Mouse (Mus musculus): Measurements from ENCODE around the gene Ccdc136.
"Not testable (repeated sequence)": the region's sequence is repeated elsewhere in the genome, so short reads cannot be mapped to it uniquely, and the experiment has no call there.

Ccdc136 gene

DNA sequence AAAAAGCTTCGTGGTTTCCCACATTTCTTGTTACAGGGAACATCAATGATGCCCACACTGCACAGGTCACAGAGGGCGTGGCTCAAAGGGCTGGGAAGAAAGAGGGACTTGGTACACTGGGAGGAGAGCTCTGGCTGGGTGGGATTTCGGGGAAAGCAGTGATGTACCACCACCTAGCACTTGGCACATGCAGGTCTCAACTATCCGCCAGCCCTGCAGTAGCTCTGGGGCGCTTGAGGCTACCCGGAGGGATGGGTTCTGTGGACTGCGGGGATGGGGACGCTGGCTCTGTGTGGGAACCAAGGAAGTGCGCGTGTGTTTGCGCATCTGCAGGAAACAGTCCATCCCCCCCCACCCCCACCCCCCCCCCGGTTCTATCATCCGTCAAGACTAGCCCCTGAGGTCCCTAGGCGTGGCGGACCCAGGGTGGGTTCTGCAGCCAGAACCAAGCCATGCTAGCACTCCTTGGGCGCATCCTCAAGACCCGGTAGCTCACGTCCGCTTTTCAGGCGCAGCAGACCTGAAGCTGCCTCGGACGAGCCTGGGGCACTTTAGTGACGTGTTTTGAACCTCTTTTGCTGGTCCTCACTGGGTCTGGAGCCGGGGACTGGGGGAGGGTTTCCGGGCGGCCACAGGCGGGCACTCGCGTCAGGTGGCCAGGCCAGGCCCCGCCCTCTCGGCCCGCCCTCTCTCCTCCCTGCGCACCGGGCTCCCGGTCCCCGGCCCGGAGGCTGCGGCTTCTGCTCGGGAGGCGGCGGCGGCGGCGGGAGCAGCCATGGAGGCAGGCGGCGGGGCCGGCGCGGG, at the start of gene Ccdc136:
Ccdc136 (plus strand) TSS at position 400 of the 804 bp plus-strand sequence.
- DNase-seq (ENCODE audit: low read depth, low spot score): peak; percentile 50

- not testable (repeated sequence) for DNase-seq (ENCODE audit: low read depth, low spot score)
Observed at GRCm38 (mm10) chr6:29346512-29346911, 49.6 kb upstream of the Ccdc136 start.

- DNase-seq (ENCODE audit: low read depth, low spot score): no peak
Observed at GRCm38 (mm10) chr6:29347189-29347588, 48.9 kb upstream of the Ccdc136 start.

GRCm38 (mm10) chr6:29347665-29348370, 48.3 kb upstream of the Ccdc136 start, which contains the start of gene Calu:
Calu (plus strand) TSS chr6:29348069.
- DNase-seq (ENCODE audit: low read depth, low spot score): peak; percentile 99

- DNase-seq (ENCODE audit: low read depth, low spot score): no peak
Observed at GRCm38 (mm10) chr6:29348371-29348724, 47.8 kb upstream of the Ccdc136 start.

GRCm38 (mm10) chr6:29351613-29352012, 44.5 kb upstream of the Ccdc136 start:
- DNase-seq (ENCODE audit: low read depth, low spot score): no peak

DNA sequence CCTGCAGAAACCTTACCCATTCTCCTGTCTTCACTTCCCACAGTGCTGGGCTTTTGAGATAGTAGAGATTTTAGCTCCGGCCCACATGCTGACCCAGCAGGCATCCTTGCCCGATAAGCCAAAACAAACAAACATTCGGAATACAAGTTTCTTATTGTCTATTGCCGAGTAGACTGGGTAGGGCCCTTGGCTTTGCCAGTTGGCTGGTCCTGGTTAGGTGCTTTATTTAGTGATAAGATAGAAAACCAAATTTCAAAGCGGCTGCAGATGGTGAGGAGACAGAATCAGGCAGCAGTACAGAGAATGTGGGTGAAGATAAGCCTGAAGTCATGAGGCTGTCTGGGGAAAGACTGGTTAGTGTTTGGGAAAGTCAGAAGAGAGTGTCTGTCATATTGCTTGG, 43.3 kb upstream of the Ccdc136 start:
- no peak for DNase-seq (ENCODE audit: low read depth, low spot score)

- no peak for DNase-seq (ENCODE audit: low read depth, low spot score)
Observed at GRCm38 (mm10) chr6:29359386-29359785, 36.7 kb upstream of the Ccdc136 start.

- no peak for DNase-seq (ENCODE audit: low read depth, low spot score)
Observed at GRCm38 (mm10) chr6:29360211-29360610, 35.9 kb upstream of the Ccdc136 start.

DNA sequence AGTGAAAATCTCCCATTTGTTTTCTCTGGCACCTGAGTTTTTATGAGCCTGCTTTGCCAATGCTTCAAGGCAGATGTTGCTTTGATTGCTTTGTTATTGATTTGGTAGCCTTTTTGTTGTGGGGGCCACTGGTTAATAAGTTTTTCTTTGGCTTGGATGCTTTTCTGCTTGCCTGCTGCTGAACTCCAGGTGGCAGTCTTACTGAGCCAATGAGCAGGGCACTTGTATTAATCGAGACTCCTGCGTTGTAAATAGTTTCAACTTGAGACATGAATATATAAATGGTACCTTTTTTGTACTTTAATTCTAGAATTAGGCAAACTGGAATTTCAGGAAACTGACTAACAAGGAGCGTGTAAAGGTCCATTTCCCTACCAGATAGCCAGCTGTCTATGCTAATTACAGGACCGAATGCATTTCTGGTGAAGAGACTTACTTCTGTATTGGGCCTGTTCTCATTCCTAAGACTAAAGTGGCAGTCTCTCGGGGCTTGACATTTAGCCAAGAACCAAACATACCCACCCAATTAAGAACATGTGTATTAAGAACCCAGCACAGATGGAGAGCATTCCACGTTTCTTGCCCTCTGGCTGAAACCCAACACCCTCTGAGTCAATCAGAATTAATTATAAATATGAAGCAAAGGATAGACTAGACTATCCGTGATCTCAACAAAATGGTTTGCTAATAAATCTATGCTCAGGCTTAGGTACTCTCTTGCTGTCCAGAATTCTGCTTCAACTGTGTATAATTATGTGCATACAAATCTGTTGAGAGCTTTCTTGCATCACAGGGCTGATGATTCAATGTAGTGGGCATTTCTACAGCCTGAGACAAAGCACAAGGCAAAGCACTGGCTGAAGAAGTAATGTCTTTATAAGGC, 33.6 kb upstream of the Ccdc136 start:
- DNase-seq (ENCODE audit: low read depth, low spot score): no peak

- no peak for DNase-seq (ENCODE audit: low read depth, low spot score)
Observed at GRCm38 (mm10) chr6:29363129-29363515, 33.0 kb upstream of the Ccdc136 start.

DNA sequence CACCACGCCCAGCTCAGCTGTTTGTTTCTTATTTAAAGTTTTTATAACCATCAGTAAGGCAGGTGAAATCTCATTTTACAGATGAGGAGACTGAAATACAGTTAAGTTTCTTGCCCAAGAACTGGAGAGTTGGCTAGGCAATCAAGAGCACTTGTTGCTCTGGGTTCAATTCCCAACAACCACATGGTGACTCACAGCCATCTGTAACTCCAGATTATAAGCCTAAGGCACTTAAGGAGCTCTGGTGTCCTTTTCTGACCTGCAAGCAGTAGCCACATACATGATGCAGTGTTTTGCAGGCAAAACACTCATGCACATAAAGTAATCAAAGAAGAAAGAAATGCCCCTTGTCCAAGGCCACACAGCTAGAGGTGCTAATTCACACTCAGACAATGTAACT, 30.8 kb upstream of the Ccdc136 start:
- no peak for DNase-seq (ENCODE audit: low read depth, low spot score)

GRCm38 (mm10) chr6:29377386-29377785, 18.7 kb upstream of the Ccdc136 start:
- no peak for DNase-seq (ENCODE audit: low read depth, low spot score)

DNA sequence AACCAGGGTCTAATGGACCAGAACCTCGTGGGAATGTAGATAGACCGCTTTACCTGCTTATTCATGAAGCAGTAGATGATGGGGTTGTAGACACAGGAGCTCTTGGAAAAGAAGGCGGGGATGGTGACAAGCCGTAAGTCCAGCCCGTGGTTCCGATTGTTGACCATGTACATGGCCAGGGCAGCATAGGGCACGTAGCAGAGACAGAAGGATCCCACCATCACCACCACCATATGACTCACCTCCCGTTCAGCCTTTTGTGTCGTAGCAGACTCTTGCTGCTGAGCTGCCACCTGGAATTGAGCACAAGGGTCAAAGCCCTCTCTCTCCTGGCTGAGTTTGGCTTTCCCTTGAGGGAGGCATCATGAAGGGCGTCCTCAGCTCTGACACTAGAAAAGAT, 17.4 kb upstream of the Ccdc136 start:
- DNase-seq (ENCODE audit: low read depth, low spot score): no peak

- no peak for DNase-seq (ENCODE audit: low read depth, low spot score)
Observed at GRCm38 (mm10) chr6:29379954-29380353, 16.2 kb upstream of the Ccdc136 start.

GRCm38 (mm10) chr6:29382442-29382841, 13.7 kb upstream of the Ccdc136 start:
- DNase-seq (ENCODE audit: low read depth, low spot score): no peak

DNA sequence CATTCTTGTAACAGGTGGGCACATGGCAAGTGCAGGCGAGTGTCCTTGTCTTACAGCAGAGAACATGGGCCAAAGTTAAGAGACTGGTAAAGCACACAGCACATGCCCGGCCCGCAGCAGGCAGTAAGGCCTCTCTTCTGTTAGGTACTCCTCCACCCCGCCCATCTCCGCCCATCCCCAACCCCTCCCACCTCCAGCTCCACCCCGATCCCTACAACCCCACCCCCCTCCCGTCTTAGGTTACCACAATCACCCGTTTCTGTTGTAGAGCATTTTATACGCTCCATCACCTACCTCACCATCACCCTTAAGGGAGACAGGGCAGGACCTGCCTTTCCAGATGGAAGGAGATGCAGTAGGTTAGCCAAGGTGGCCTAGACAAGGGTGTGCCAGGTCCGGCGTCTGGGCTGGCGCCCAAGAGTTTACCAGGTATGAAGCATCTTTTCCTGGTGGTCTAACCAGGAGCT, 8.0 kb upstream of the Ccdc136 start, which contains the start of gene Opn1sw:
Opn1sw (minus strand) TSS at position 417 of the 467 bp plus-strand sequence.
- no peak for DNase-seq (ENCODE audit: low read depth, low spot score)

- DNase-seq (ENCODE audit: low read depth, low spot score): no peak
Observed at GRCm38 (mm10) chr6:29388606-29389080, 7.5 kb upstream of the Ccdc136 start.

DNA sequence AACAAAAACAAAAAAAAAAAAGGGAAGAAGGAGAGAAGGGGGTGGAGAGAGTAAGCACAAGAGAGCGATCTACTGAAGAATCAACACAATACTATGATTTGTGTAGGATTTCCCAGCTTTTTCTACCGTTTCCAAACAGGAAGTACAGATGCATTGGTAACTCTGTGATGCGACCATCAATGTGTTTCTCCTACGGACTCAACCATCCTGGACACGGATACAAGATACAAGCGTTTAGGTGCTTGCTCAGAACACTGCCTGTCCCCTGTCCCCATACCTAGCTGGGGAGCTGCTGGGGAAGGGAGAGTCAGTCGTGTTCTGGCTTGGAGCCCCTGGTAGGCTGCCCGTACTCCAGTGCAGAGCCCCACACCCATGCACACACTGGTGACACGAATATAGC, 6.7 kb upstream of the Ccdc136 start:
- DNase-seq (ENCODE audit: low read depth, low spot score): no peak

DNA sequence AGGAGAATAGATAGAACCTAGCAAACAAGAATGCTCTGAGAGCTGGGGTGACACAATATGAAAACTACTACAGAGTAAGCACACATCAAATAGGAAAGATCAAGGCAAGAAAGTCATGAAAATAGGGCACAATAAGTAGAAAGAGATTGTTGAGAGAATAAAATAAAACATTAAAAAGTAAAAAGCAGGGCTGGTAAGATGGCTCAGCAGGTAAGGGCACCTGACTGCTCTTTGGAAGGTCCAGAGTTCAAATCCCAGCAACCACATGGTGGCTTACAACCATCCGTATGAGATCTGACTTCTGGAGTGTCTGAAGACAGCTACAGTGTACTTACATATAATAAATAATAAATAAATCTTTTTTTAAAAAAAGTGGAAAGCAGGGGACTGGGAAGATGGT, 5.6 kb upstream of the Ccdc136 start:
- not testable (repeated sequence) for DNase-seq (ENCODE audit: low read depth, low spot score)

- not testable (repeated sequence) for DNase-seq (ENCODE audit: low read depth, low spot score)
Observed at GRCm38 (mm10) chr6:29391241-29391640, 4.9 kb upstream of the Ccdc136 start.

GRCm38 (mm10) chr6:29391802-29392201, 4.3 kb upstream of the Ccdc136 start:
- DNase-seq (ENCODE audit: low read depth, low spot score): no peak
